Mouse (Mus musculus) lung, embryonic 14.5 days (tissue): ENCODE measurements at regions not wholly inside any gene's neighbourhood (a gene's known extent, or its start where the extent isn't known, plus 50 kb on each side); places are given as distances from the start of the nearest gene placed in this dataset.

Experiments used
- ATAC-seq: fragments of 200-750 bp; cut with Nextera tagmentation; 2 replicates; pipeline ENCODE4 v1.8.0; 2017; ENCODE audit warnings: mild to moderate bottlenecking, moderate TSS enrichment, moderate library complexity; ENCODE audit not compliant: insufficient read depth
- DNase-seq: peaks from one replicate; pipeline ENCODE4 v3.0.0-alpha.2; 2015
- H3K27ac ChIP-seq: fragments of 300-500 bp; sonication (generic); 2 replicates; pipeline ENCODE4 v1.5.1; 2014; ENCODE audit warnings: low read depth, mild to moderate bottlenecking, moderate library complexity
- H3K27me3 ChIP-seq: fragments of 300-500 bp; sonication (generic); 2 replicates; pipeline ENCODE4 v1.6.1; 2014; ENCODE audit warnings: low read length, control low read depth; ENCODE audit not compliant: insufficient read depth
- H3K36me3 ChIP-seq: fragments of 300-500 bp; sonication (generic); 2 replicates; pipeline ENCODE4 v1.6.1; 2014; ENCODE audit warnings: control low read depth; ENCODE audit not compliant: insufficient read depth
- H3K4me1 ChIP-seq: fragments of 300-500 bp; sonication (generic); 2 replicates; pipeline ENCODE4 v1.6.1; 2014; ENCODE audit warnings: antibody characterized with exemption, control low read depth; ENCODE audit not compliant: insufficient read depth
- H3K4me2 ChIP-seq: fragments of 300-500 bp; sonication (generic); 2 replicates; pipeline ENCODE4 v1.6.1; 2014; ENCODE audit warnings: mild to moderate bottlenecking
- H3K4me3 ChIP-seq: fragments of 300-500 bp; sonication (generic); 2 replicates; pipeline ENCODE4 v1.5.1; 2014; ENCODE audit warnings: low read depth, low read length
- H3K9ac ChIP-seq: fragments of 300-500 bp; sonication (generic); 2 replicates; pipeline ENCODE4 v1.6.1; 2014
- H3K9me3 ChIP-seq: fragments of 300-500 bp; sonication (generic); 2 replicates; pipeline ENCODE4 v1.6.1; 2016; ENCODE audit warnings: low read depth, low read length, control low read depth
- CTCF ChIP-seq: IDR thresholded peaks from 2 replicates; pipeline ENCODE4 v1.5.1; 2016; ENCODE audit warnings: antibody characterized with exemption, low read depth
- WGBS: fragments of 180-500 bp; shearing (Covaris S2); extraction: QIAGEN DNeasy Blood & Tissue Kit; methylation state at CpG from one replicate; pipeline ENCODE4 v1.1.7; 2014; 5-methylcytosine and 5-hydroxymethylcytosine counted together

GRCm38 (mm10) chr8:88930370-88930769 lies 113.6 kb downstream of the Sall1 start:
- DNase-seq (peak; percentile 32), ATAC-seq (peak; percentile 73)
- no peak overlapping the region for H3K9ac ChIP-seq
- H3K36me3 ChIP-seq, result no peaks in the 10 kb centered on the region
- no peak overlapping the region for H3K4me2 ChIP-seq
- 0 out of 2 replicates have a peak, but pooled peaks cover 3% of the 10 kb centered on the region for H3K4me1 ChIP-seq
- H3K4me3 ChIP-seq, result no peak overlapping the region
- WGBS, result 13% methylated on average over 2 of the region's 2 CpGs
- no peak overlapping the region for H3K27ac ChIP-seq
- TF ChIP-seq CTCF, result no peak
- no peaks in the 10 kb centered on the region for H3K9me3 ChIP-seq
- no peaks in the 10 kb centered on the region for H3K27me3 ChIP-seq

DNA sequence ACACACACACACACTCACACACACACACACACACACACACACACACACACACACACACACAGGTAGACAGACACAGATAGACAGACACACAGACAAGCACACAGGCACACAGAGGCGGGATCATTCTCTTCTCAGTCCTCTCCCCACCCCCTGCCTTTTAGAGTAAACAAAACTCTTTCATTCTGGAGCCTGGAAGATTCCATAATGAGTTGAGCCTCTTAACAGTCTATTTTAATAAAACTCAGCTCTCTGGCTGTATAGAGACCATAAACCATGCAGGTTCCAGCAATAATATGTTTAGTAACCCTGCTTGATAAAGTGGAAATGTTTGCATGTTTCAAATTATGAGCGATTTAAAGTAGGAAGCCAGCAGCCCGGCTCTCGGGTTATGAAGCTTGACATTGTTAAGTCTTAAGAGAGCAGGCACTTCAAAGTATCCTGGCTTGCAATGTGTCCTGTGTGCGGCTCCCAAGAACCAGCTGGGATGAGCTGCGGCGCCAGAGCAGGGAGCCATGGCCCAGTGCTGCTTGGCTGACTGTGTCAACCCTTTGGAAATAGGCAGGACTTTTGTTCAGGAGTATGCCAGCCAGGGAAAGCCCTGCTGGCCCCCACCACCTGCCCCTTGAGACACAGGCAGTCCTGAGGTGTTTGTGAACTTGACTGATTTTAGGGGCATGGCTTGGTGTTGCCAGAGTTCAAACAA lies 115.1 kb downstream of the Sall1 start:
- ATAC-seq (peak; percentile 67; the same call in 1 of the 2 replicates), DNase-seq (peak; percentile 58)
- Histone ChIP-seq H3K9me3 (no peaks in the 10 kb centered on the region), H3K27me3 (no peaks in the 10 kb centered on the region), H3K4me1 (0 out of 2 replicates have a peak, but pooled peaks cover 3% of the 10 kb centered on the region), H3K4me2 (no peak overlapping the region), H3K4me3 (no peak overlapping the region), H3K27ac (peak overlapping the region; percentile 55), H3K9ac (no peak overlapping the region), H3K36me3 (no peaks in the 10 kb centered on the region)
- 15% methylated on average over 7 of the region's 7 CpGs for WGBS
- no peak for TF ChIP-seq CTCF

DNA sequence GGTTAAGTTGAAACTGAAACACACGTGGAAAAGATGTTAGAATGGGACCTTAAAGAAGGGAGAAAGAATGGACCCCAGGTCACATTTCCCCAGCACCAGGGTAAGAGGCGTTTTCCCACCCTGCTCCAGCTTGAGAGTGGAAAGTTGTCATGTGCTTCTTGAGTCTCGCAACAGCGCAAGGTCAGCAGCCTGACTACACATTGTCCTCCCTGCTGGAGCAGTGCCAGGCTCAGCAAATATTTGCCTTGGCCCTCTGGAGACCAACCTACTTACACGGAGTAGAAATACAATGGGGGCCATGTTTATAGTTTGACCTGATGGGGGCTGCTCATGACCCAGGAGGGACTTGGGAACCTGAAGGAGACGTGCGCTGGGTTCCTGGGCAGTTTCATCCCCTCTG lies 121.1 kb downstream of the Sall1 start:
- H3K36me3 ChIP-seq, result no peaks in the 10 kb centered on the region
- no peak overlapping the region for H3K27ac ChIP-seq
- H3K9ac ChIP-seq, result no peak overlapping the region
- H3K4me3 ChIP-seq, result no peak overlapping the region
- no peak overlapping the region for H3K4me2 ChIP-seq
- ATAC-seq (peak; percentile 75), DNase-seq (peak; percentile 75)
- TF ChIP-seq CTCF, result no peak
- no peaks in the 10 kb centered on the region for H3K27me3 ChIP-seq
- WGBS, result 46% methylated on average over 7 of the region's 7 CpGs
- no peaks in the 10 kb centered on the region for H3K9me3 ChIP-seq
- H3K4me1 ChIP-seq, result peaks cover 7% of the 10 kb centered on the region; the same call in 1 of the 2 replicates

GRCm38 (mm10) chr8:88921967-88922366 lies 122.0 kb downstream of the Sall1 start:
- no peaks in the 10 kb centered on the region for H3K9me3 ChIP-seq
- H3K27me3 ChIP-seq, result no peaks in the 10 kb centered on the region
- H3K4me2 ChIP-seq, result no peak overlapping the region
- ATAC-seq (no peak), DNase-seq (no peak)
- H3K9ac ChIP-seq, result no peak overlapping the region
- H3K4me1 ChIP-seq, result peaks cover 7% of the 10 kb centered on the region; the same call in 1 of the 2 replicates
- H3K36me3 ChIP-seq, result no peaks in the 10 kb centered on the region
- H3K27ac ChIP-seq, result no peak overlapping the region
- no peak overlapping the region for H3K4me3 ChIP-seq
- no peak for TF ChIP-seq CTCF
- 44% methylated on average over 4 of the region's 4 CpGs for WGBS

DNA sequence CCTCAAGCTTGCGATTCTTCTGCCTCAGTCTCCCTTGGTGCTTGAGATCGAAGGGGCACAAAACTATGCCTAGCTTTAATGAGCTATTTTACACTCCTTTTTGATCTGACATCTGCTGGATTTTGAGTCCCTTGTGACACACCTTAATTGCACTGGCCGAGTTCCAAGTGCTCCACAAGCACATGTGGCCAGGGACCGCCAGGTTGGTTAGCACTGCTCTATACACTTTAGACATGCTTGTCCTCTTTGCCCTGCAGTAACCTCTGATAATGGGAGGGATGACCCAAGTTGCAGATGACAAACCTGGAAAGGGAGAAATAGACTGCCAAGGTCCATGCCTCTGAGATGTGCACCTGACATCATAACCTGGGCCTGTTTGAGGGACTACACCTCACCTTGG lies 124.7 kb downstream of the Sall1 start:
- no peak for ATAC-seq

DNA sequence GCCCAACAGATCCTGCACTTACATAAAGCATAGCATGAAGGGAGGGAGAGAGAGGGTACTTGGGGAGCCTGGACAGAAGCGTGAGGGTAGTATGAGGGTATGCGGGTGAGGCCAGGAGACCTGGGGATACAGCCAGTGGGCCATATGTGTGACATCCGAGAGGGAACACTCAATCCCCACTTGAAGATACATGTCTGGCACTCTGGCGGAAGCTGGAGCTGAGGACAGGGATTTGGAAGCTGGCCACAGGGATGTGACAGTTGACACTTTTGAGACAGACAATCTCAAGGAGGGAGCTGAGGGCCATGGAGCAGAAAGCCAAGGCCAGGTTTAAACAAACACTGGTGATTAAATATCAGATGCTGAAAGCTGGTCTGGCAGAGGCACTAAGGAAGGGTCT lies 127.9 kb downstream of the Sall1 start:
- Histone ChIP-seq H3K4me1 (no peaks in the 10 kb centered on the region), H3K27me3 (no peaks in the 10 kb centered on the region), H3K4me2 (no peak overlapping the region), H3K9me3 (no peaks in the 10 kb centered on the region), H3K27ac (no peak overlapping the region), H3K9ac (no peak overlapping the region), H3K36me3 (no peaks in the 10 kb centered on the region), H3K4me3 (no peak overlapping the region)
- no peak for TF ChIP-seq CTCF
- peak; percentile 62 for DNase-seq
- WGBS, result 47% methylated on average over 4 of the region's 4 CpGs
- peak; percentile 38; the same call in 1 of the 2 replicates for ATAC-seq

More for the DNA sequence above, 124.7 kb downstream of the Sall1 start:
- Histone ChIP-seq H3K4me1 (peaks cover 7% of the 10 kb centered on the region; the same call in 1 of the 2 replicates), H3K9me3 (no peaks in the 10 kb centered on the region), H3K27me3 (no peaks in the 10 kb centered on the region), H3K4me3 (no peak overlapping the region), H3K36me3 (no peaks in the 10 kb centered on the region), H3K4me2 (no peak overlapping the region), H3K27ac (no peak overlapping the region), H3K9ac (no peak overlapping the region)
- peak; percentile 37 for DNase-seq
- no peak for TF ChIP-seq CTCF
- 66% methylated on average over 4 of the region's 4 CpGs for WGBS

- no peak overlapping the region for H3K9ac ChIP-seq
- H3K36me3 ChIP-seq, result no peaks in the 10 kb centered on the region
These were observed 129.3 kb downstream of the Sall1 start for GRCm38 (mm10) chr8:88914657-88915056.

More at GRCm38 (mm10) chr8:88914657-88915056, 129.3 kb downstream of the Sall1 start:
- no peak overlapping the region for H3K4me2 ChIP-seq
- ATAC-seq (no peak), DNase-seq (no peak)
- no peaks in the 10 kb centered on the region for H3K4me1 ChIP-seq
- no peaks in the 10 kb centered on the region for H3K27me3 ChIP-seq
- WGBS, result 85% methylated on average over 6 of the region's 6 CpGs
- H3K27ac ChIP-seq, result no peak overlapping the region
- no peaks in the 10 kb centered on the region for H3K9me3 ChIP-seq
- TF ChIP-seq CTCF, result no peak
- no peak overlapping the region for H3K4me3 ChIP-seq
